Mouse (Mus musculus): ENCODE measurements around the gene Pgghg.

Gene Pgghg

DNA sequence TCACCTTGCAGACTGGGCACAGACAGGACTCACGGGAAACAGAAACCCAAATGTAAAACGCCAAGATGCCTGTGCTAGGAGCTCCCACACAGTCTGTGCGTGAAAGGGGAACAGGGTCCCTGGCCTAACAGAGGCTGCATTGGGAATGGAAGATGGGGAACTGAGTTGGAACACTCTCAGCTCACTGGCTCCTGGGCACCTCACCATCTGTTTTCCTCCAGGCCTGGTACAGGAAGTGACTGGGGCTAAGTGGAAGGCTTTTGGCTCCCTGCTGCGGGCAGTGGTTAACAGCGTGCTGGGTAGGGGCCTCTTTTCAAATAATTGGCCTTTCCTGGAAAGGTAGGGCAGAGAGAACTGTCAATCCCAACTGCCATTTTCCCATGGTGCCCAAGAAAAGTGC is 49.4 kb downstream of the Pgghg start:
- DNase-seq (ENCODE audit: low spot score), result no peak

DNA sequence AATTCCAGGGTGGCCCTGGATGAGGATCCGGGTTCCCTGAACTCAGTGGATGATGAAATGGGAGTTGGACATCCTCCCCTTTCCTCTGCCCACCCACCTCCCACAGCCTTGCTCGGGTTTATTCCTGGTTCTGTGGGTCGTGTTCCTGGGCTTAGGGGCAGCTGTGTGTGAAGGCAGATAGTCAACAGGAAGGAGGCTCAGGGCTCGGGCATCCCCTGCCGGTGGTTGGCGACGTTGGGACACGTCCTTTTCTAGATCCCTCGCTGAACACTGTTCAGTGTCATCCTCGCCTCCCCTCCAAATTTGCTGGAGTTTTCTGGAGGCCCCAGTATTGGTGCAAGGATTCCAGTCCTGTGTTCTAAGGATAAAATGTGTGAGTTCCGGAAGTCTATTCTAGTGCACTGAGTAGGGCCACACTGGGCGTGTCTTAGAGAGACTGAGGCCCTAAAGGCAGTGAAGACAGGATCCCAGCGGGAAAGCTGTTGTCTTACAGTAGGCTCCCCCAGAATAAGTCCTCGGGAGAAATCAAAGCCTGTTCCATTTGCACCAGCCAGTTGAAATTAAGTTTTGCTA is 50.0 kb downstream of the Pgghg start:
- no peak for DNase-seq (ENCODE audit: low spot score)

Measured in layer of hippocampus, adult 11-12 months (tissue).